8 mouse cellular contexts compared by ENCODE assay signal in genomic region chr3:95667521-95667920, GRCm38 (mm10). TPM values are rescaled to one million over a fixed set of nuclear protein-coding genes. Genes with fewer than 3 reads are reported as not detected.
DNase-seq lines count a peak whose midpoint lies in the region; ATAC-seq and TF ChIP-seq lines count a peak whose summit lies in the region.

No protein-coding gene starts in this region.

- H3K27me3 ChIP-seq in heart, embryonic 15.5 days, result no peaks in the 10 kb centered on the region
- H3K27me3 ChIP-seq in E14TG2a.4 (ENCODE audit: insufficient read depth, low read length), result no peaks in the 10 kb centered on the region
- no peaks in the 10 kb centered on the region for H3K27me3 ChIP-seq in forebrain, embryonic 15.5 days
- H3K27me3 ChIP-seq in liver, embryonic 15.5 days, result no peaks in the 10 kb centered on the region

- no peak overlapping the region; the same call in 1 of the 2 replicates for H3K4me3 ChIP-seq in heart, embryonic 15.5 days
- H3K4me3 ChIP-seq in E14TG2a.4 (replicated peaks; ENCODE audit: low read length), result peak overlapping the region; percentile 60
- H3K4me3 ChIP-seq in forebrain, embryonic 15.5 days, result no peak overlapping the region
- H3K4me3 ChIP-seq in liver, embryonic 15.5 days (replicated peaks), result no peak overlapping the region

- H3K36me3 ChIP-seq in heart, embryonic 15.5 days, result peaks cover 16% of the 10 kb centered on the region
- peaks cover 76% of the 10 kb centered on the region for H3K36me3 ChIP-seq in E14TG2a.4 (ENCODE audit: insufficient read depth, low read length)
- peaks cover 24% of the 10 kb centered on the region for H3K36me3 ChIP-seq in forebrain, embryonic 15.5 days
- H3K36me3 ChIP-seq in liver, embryonic 15.5 days (replicated peaks), result peaks cover 68% of the 10 kb centered on the region

- WGBS in heart, embryonic 15.5 days, result 22% methylated on average over 4 of the region's 4 CpGs
- WGBS in forebrain, embryonic 15.5 days, result 36% methylated on average over 4 of the region's 4 CpGs
- WGBS in liver, embryonic 15.5 days (ENCODE audit: insufficient replicate concordance), result 47% methylated on average over 4 of the region's 4 CpGs

- no peak for DNase-seq in heart, adult 9 months (ENCODE audit: low spot score in 2 of 2)
- DNase-seq in thymus, postnatal 10 days (ENCODE audit: low spot score in 2 of 2), result no peak
- no peak for DNase-seq in left cerebral cortex, adult 18-20 months (ENCODE audit: low spot score in 2 of 2)

- peak overlapping the region; percentile 98 for H3K27ac ChIP-seq in heart, embryonic 15.5 days
- H3K27ac ChIP-seq in forebrain, embryonic 15.5 days (replicated peaks), result peak overlapping the region; percentile 81
- peak overlapping the region; percentile 89 for H3K27ac ChIP-seq in liver, embryonic 15.5 days (replicated peaks)

- no peak for TF ChIP-seq CTCF in E14TG2a.4 (conservative IDR thresholded peaks at IDR 0.05; ENCODE audit: low read length)

- peak overlapping the region; percentile 8; the same call in 1 of the 2 replicates for H3K9ac ChIP-seq in heart, embryonic 15.5 days
- H3K9ac ChIP-seq in forebrain, embryonic 15.5 days (replicated peaks), result no peak overlapping the region
- H3K9ac ChIP-seq in liver, embryonic 15.5 days, result 0 out of 2 replicates have a peak overlapping the region, but pooled peaks have one; percentile 9

- H3K4me2 ChIP-seq in heart, embryonic 15.5 days, result peak overlapping the region; percentile 35
- H3K4me2 ChIP-seq in forebrain, embryonic 15.5 days (replicated peaks), result no peak overlapping the region
- H3K4me2 ChIP-seq in liver, embryonic 15.5 days, result peak overlapping the region; percentile 14

- H3K4me1 ChIP-seq in heart, embryonic 15.5 days (replicated peaks), result peaks cover 81% of the 10 kb centered on the region
- peaks cover 96% of the 10 kb centered on the region for H3K4me1 ChIP-seq in E14TG2a.4 (replicated peaks; ENCODE audit: low read depth, low read length)
- H3K4me1 ChIP-seq in forebrain, embryonic 15.5 days, result peaks cover 43% of the 10 kb centered on the region
- H3K4me1 ChIP-seq in liver, embryonic 15.5 days (replicated peaks), result peaks cover 94% of the 10 kb centered on the region

- ATAC-seq in heart, embryonic 15.5 days (replicated peaks; ENCODE audit: insufficient number of reproducible peaks, insufficient read depth, low FRiP score, low read depth), result no peak
- no peak for ATAC-seq in forebrain, embryonic 15.5 days (replicated peaks)
- no peak for ATAC-seq in liver, embryonic 15.5 days (ENCODE audit: insufficient read depth)
- ATAC-seq in cerebellum, adult (ENCODE audit: insufficient number of reproducible peaks, low FRiP score, low TSS enrichment), result no peak

- H3K9me3 ChIP-seq in heart, embryonic 15.5 days (replicated peaks), result no peaks in the 10 kb centered on the region
- H3K9me3 ChIP-seq in E14TG2a.4 (ENCODE audit: low read length), result no peaks in the 10 kb centered on the region
- no peaks in the 10 kb centered on the region for H3K9me3 ChIP-seq in forebrain, embryonic 15.5 days
- no peaks in the 10 kb centered on the region for H3K9me3 ChIP-seq in liver, embryonic 15.5 days (replicated peaks)

RNA-seq across cellular contexts. Expression of gene Mcl1, which starts 8.9 kb away (rescaled TPM):
- polyA plus RNA-seq in heart, embryonic 15.5 days (2015; fragmentation: Nextera tagmentation; extraction: Ambion mirVana), result 38.4 and 45.4 TPM in 2 replicates
- polyA plus RNA-seq in forebrain, embryonic 15.5 days (2015; fragmentation: Nextera tagmentation; extraction: Ambion mirVana), result 48.1 and 52.4 TPM in 2 replicates
- 34.8 and 39.0 TPM in 2 replicates for polyA plus RNA-seq in liver, embryonic 15.5 days (2015; fragmentation: Nextera tagmentation; extraction: Ambion mirVana)
- 10 to 100 TPM; 59.7 to 64.1 TPM for total RNA-seq in left cerebral cortex, adult 18-20 months (2021)

RNA-seq across cellular contexts. Expression of gene Adamtsl4, which starts 20.2 kb away (rescaled TPM):
- 6.9 and 10.6 TPM in 2 replicates for polyA plus RNA-seq in heart, embryonic 15.5 days (2015; fragmentation: Nextera tagmentation; extraction: Ambion mirVana)
- 0.45 and 0.56 TPM in 2 replicates for polyA plus RNA-seq in forebrain, embryonic 15.5 days (2015; fragmentation: Nextera tagmentation; extraction: Ambion mirVana)
- 0.79 and 1.0 TPM in 2 replicates for polyA plus RNA-seq in liver, embryonic 15.5 days (2015; fragmentation: Nextera tagmentation; extraction: Ambion mirVana)
- total RNA-seq in left cerebral cortex, adult 18-20 months (2021), result 1 to 10 TPM; 4.4 to 8.2 TPM

RNA-seq across cellular contexts. Expression of gene Ensa, which starts 42.7 kb away (rescaled TPM):
- 45.8 and 53.7 TPM in 2 replicates for polyA plus RNA-seq in heart, embryonic 15.5 days (2015; fragmentation: Nextera tagmentation; extraction: Ambion mirVana)
- polyA plus RNA-seq in forebrain, embryonic 15.5 days (2015; fragmentation: Nextera tagmentation; extraction: Ambion mirVana), result 112 and 121 TPM in 2 replicates
- polyA plus RNA-seq in liver, embryonic 15.5 days (2015; fragmentation: Nextera tagmentation; extraction: Ambion mirVana), result 32.7 and 35.9 TPM in 2 replicates
- 100 to 1,000 TPM; 351 to 360 TPM for total RNA-seq in left cerebral cortex, adult 18-20 months (2021)
